Mouse (Mus musculus) effector memory CD4-positive, alpha-beta T cell, adult 5 months (primary cell): ENCODE data around the gene Mettl25. TPM values are rescaled to one million over a fixed set of nuclear protein-coding genes. Genes with fewer than 3 reads are reported as not detected.

Experiments used
- polyA plus RNA-seq: library from polyadenylated mRNA; unstranded; fragments of 100-300 nt; shearing (Covaris generic); gene quantifications from one replicate; pipeline ENCODE4 v1.2.1, GENCODE M21; 2017

Gene Mettl25
- 8.2 TPM for polyA plus RNA-seq

GRCm38 (mm10) chr10:105840928-105841888 is at the start of gene Mettl25, which contains the start of gene Ccdc59:
Gene Mettl25, minus strand, starts transcription at chr10:105841380.
Gene Ccdc59, plus strand, starts transcription at chr10:105841067.

Other genes starting within 250 kb of the Mettl25 start
- gene Ccdc59, start 313 bp downstream of the Mettl25 start, polyA plus RNA-seq = 57.6 TPM